Mouse (Mus musculus): Measurements from ENCODE around the gene Grin3b.

GRCm38 (mm10) chr10:80022806-80023205 lies 52.3 kb downstream of the Grin3b start:
- TF ChIP-seq CTCF (IDR thresholded peaks at IDR 0.05; ENCODE audit: low read depth) (no peak), EP300 (IDR thresholded peaks at IDR 0.05; ENCODE audit: low read depth) (no peak)
